Mouse (Mus musculus): ENCODE data around the gene Nos3.

The Nos3 gene

GRCm38 (mm10) chr5:24364508-24364907, at the start of gene Nos3:
TSS of gene Nos3 (plus strand) at chr5:24364810.
- in situ Hi-C loops (cut with MboI, MseI) = loop anchor here (5.0 kb wide), 1 partner anchor 97 kb away; no protein-coding TSS in a partner anchor

GRCm38 (mm10) chr5:24319776-24320466, 44.7 kb upstream of the Nos3 start:
- in situ Hi-C loops (cut with MboI, MseI) = no loop called here

GRCm38 (mm10) chr5:24320467-24320813, 44.2 kb upstream of the Nos3 start:
- in situ Hi-C loops (cut with MboI, MseI) = no loop called here

- in situ Hi-C loops (cut with MboI, MseI) = no loop called here
Measured at GRCm38 (mm10) chr5:24320894-24321293, 43.7 kb upstream of the Nos3 start.

GRCm38 (mm10) chr5:24321711-24322682, 42.6 kb upstream of the Nos3 start:
- in situ Hi-C loops (cut with MboI, MseI) = no loop called here

DNA sequence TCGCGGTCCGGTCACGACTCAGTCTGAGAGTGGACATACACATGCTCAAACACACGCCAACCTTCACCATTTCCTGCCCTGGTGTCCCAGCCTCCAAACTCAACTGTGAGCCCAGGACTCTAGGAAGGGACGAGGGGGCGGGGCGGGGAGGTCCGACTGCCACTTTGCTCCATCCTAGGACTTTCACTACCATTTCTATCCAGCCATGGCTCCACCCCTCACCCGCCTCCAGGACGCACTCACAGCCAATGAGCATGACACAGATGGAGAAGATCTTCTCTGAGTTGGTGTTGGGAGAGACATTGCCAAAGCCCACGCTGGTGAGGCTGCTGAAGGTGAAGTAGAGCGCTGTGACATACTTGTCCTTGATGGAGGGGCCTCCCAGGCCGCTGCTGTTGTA, 39.4 kb upstream of the Nos3 start:
- in situ Hi-C loops (cut with MboI, MseI) = no loop called here

DNA sequence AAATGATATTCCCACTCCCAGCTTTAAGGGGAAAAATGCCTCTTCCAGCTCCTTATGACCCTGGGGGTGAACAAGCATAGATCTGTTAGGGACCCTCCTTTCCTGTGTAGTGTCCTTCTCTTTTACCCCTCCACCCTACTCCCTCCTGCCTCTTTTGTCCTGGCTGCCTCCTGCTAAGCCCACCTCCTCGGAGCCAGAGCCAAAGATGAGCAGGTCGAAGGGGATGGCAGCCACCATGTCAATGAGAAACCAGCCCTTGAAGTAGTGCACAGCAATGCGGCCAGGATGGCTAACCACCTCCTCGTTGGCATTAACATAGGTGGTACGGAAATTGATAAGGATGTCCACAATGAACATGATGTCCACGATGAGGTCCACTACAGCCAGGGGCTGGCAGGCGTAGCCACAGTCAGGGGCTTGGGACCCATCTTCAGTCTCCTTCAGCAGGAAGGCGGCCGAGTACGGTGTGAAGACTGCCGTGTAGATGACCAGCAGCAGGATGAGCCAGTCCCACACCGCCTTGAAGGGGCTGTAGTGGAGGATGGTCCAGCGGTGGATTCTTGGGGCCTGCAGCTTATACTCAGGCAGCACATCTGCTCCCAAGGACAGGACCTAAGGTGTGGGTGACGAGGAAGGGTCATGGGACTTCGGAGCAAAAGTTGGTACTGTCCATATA, 38.3 kb upstream of the Nos3 start:
- in situ Hi-C loops (cut with MboI, MseI) = no loop called here

GRCm38 (mm10) chr5:24326842-24327417, 37.7 kb upstream of the Nos3 start:
- in situ Hi-C loops (cut with MboI, MseI) = no loop called here

DNA sequence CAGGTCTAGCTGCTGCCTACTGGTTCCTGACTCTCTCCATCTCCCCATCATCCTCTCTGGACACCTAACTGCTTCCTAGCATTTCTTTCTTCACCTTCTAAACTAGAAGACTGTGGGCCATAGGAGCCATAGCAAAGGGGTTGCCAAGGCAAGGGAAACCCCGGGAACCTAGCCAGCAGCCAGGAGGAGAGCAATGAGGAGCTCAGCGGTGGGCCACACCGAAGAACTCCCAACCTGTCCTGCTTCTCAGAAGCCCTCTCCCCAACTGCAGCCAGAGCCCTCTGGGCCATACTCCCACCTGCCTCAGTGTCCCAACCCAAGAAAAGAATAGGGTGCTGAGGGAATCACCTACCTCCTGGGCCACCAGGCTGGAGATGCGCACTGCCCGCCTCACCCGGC, 35.8 kb upstream of the Nos3 start:
- in situ Hi-C loops (cut with MboI, MseI) = no loop called here

GRCm38 (mm10) chr5:24329212-24329964, 35.2 kb upstream of the Nos3 start:
- in situ Hi-C loops (cut with MboI, MseI) = no loop called here

GRCm38 (mm10) chr5:24329965-24330298, 34.7 kb upstream of the Nos3 start:
- in situ Hi-C loops (cut with MboI, MseI) = no loop called here

GRCm38 (mm10) chr5:24332401-24332800, 32.2 kb upstream of the Nos3 start:
- in situ Hi-C loops (cut with MboI, MseI) = no loop called here

DNA sequence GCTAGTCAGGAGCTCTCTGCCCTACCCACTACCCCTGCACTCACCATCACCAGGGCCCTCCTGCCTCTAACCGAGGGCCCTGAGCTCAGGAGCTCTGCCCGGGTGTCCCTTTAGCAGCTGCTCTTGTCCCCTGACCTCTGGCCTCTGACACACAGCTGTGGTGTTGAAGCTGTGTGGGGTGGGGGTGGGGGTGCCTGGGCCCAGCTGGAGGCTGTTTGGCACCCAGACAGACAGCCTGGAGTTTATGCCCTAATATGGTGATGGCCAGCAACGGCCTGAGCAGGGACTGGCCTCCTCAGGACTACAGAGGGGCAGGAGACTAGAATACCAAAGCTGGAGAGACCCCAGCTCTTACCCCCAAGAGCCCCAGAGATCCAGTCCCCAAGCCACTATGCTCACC, 29.9 kb upstream of the Nos3 start:
- in situ Hi-C loops (cut with MboI, MseI) = no loop called here

DNA sequence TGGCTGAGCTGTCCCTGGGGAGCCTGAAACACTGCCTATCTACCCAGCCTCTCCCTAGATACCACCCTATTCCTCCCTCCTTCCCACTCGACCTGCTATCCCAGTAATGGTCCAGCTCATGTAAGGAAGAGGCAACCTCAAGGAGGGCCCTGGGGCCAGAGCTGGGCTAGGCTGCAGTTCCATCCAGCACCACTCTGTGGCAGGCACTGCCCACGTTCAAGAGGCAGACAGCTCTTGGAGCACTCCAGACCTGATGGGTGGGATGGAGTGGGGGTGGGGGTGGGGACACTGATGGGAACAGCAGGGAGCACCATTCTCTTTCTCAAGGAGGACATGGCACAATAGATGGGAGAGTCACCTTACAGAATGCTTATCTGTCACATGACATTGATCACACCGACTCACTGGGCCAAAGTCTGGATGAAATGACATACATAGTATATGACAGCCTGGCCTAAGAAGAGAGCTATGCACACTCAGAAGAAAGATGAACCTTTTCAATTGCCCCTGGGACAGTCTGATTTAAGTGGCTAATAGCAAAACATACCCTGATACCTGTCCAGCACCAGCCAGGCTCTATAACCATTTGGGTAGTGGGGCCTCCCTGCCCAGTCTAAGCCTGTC, 28.6 kb upstream of the Nos3 start:
- in situ Hi-C loops (cut with MboI, MseI) = no loop called here

DNA sequence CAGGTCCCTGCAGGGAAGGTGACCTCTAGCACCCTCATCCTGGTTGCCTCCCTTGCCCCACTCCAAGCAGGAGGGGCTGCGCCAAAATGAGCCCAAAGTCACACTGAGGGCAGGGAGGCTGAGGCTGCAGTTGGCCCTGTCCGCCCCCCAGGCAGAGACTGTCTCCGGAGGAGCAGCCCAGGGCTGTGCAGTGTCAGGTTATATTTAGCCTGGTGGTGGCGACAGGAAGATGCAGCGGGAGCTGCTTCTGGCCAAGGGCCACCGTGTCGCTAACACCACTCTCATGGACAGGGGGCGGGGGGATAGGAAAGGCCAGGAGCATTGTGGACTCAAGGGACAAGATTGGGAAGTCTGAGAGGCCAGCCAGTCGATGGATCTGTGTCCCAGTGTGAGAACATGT, 27.2 kb upstream of the Nos3 start:
- in situ Hi-C loops (cut with MboI, MseI) = no loop called here

GRCm38 (mm10) chr5:24337821-24338220, 26.8 kb upstream of the Nos3 start:
- in situ Hi-C loops (cut with MboI, MseI) = no loop called here

DNA sequence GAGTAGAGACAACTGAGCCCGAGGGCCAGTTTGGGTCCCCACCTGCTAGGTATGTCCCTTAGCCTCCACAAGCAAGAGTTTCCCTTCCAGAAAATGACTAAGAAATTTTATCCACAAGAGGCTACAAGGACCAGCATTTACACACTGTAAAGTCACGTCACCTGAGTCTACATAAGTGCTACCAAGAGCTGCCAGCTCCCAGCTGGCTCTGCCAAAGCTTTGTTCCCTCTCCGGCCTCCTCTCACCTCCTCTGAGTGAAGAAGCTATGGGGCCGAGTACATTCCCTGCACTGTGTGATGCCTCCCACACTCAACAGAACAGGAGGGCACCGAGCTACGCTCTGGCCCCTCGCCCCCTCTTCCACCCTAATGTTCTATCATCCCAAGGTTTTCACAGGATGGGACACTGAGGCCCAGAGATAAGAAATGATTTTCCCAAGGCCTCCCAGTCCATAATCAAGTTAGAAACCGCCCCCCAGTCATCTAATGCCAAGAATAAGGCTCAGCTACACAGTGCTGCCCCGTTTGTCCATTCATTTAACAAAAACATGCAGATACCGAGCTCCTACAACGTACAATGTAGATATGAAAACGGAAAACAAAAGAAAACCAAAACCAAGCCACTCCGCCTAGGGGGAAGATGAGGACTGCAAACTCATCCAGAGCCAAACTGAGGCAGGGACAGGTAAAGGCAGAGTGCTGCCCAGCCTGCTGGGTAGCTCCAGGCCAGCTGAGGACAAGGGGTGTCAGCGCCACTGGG, 22.2 kb upstream of the Nos3 start:
- in situ Hi-C loops (cut with MboI, MseI) = no loop called here

DNA sequence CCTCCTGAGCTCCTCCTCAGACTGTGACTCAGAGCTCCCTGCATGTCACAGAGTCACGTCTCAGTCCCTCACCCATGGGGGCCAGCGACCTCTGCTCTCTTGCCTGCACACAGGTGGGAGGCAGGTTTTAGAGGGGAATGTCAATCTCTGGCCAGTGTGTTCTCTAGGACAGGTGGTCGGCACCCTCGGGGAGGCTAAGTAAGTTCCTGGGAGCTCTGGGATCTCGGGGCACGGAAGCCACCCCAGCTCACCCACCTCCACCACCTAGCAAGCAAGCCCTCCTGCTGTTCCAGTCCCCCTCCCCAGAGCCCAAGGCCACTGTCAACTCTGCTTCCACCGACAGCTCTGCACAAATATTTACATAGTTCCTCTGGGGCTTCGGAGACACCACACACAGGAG, 21.6 kb upstream of the Nos3 start:
- in situ Hi-C loops (cut with MboI, MseI) = no loop called here

- in situ Hi-C loops (cut with MboI, MseI) = no loop called here
Measured at GRCm38 (mm10) chr5:24343379-24343778, 21.2 kb upstream of the Nos3 start.

GRCm38 (mm10) chr5:24343977-24344436, 20.6 kb upstream of the Nos3 start:
- in situ Hi-C loops (cut with MboI, MseI) = no loop called here
